Mouse (Mus musculus) kidney, adult 2 months (tissue): ENCODE measurements around the gene Fcho1.

Experiments
- CTCF ChIP-seq: fragments of 200-500 bp; conservative IDR thresholded peaks from 2 replicates; pipeline ENCODE4 v1.5.1; 2011; ENCODE audit warnings: low read depth, mild to moderate bottlenecking, control low read depth, low read length, moderate library complexity, mixed read lengths; ENCODE audit not compliant: insufficient read depth, insufficient read length
- POLR2A ChIP-seq: fragments of 200-500 bp; IDR thresholded peaks from one replicate; pipeline ENCODE4 v1.6.1; 2011; ENCODE audit warnings: low read depth, low read length, control low read depth

GRCm38 (mm10) chr8:71679116-71679515 is 46.4 kb downstream of the Fcho1 start:
- TF ChIP-seq CTCF (no peak), POLR2A (no peak)
